31 mouse cellular contexts compared by ENCODE assay signal in genomic region chr19:37715980-37716379, GRCm38 (mm10). TPM values are rescaled to one million over a fixed set of nuclear protein-coding genes. Genes with fewer than 3 reads are reported as not detected.
DNase-seq lines count a peak whose midpoint lies in the region; ATAC-seq and TF ChIP-seq lines count a peak whose summit lies in the region.
"Had no signal": no experiment of that assay in that cellular context is flagged by ENCODE, and none has a peak within 500 bp of the region (broad histone marks: within the 10 kb centered on the region; RNA-seq: fewer than 3 reads in every experiment).

No protein-coding gene starts in this region.

- peak; percentile 40 for ATAC-seq in G1E (ENCODE audit: extremely low read depth, insufficient number of reproducible peaks, low FRiP score, poor library complexity, severe bottlenecking)
- ATAC-seq: CD4-positive, CD25-positive, alpha-beta regulatory T cell, adult 4 months; forebrain, embryonic 14.5 days; forebrain, embryonic 16.5 days; Patski had no signal

- DNase-seq in 416B (ENCODE audit: low read depth) (peak; percentile 54), G1E (ENCODE audit: low spot score) (no peak), MEL-GATA-1-ER (ENCODE audit: extremely low read depth, low read depth) (peak; percentile 73), MN1 (ENCODE audit: low spot score) (no peak)
- no peak for DNase-seq in thymus, postnatal 4 days
- DNase-seq in layer of hippocampus, postnatal 25 days (ENCODE audit: extremely low spot score in 1 of 2, low spot score in 1 of 2) = no peak
- DNase-seq: adrenal gland, adult 2 months; adrenal gland, postnatal 10 days; adrenal gland, postnatal 25 days; B cell, adult 2 months; cerebellum, adult 11 months; cerebellum, adult 18-20 months; cerebellum, adult 8-10 months; cerebellum, adult 9-11 months; cerebellum, postnatal 14 days; cerebellum, postnatal 36 days; embryo, embryonic 11 days had no signal

- H3K9me3 ChIP-seq in G1E (replicated peaks) = no peaks in the 10 kb centered on the region
- H3K9me3 ChIP-seq: embryonic facial prominence, embryonic 13.5 days; embryonic facial prominence, embryonic 15.5 days; forebrain, embryonic 10.5 days; forebrain, embryonic 12.5 days had no signal

- H3K27me3 ChIP-seq in G1E (ENCODE audit: insufficient read depth, low read length) = peaks cover 22% of the 10 kb centered on the region; the same call in 1 of the 2 replicates
- H3K27me3 ChIP-seq: CH12.LX; embryonic facial prominence, embryonic 13.5 days; forebrain, embryonic 12.5 days; Patski had no signal

- no peaks in the 10 kb centered on the region for H3K4me1 ChIP-seq in G1E (ENCODE audit: insufficient read depth, low read depth, low read length)
- H3K4me1 ChIP-seq: embryonic facial prominence, embryonic 15.5 days; forebrain, embryonic 10.5 days; forebrain, embryonic 12.5 days had no signal

- H3K4me3 ChIP-seq in G1E (ENCODE audit: low read depth, low read length) = no peak overlapping the region
- H3K4me3 ChIP-seq: embryonic facial prominence, embryonic 13.5 days; embryonic facial prominence, embryonic 15.5 days; erythroblast, embryonic 14.5 days; forebrain, embryonic 10.5 days; forebrain, embryonic 12.5 days had no signal

- H3K36me3 ChIP-seq in G1E (replicated peaks) = no peaks in the 10 kb centered on the region
- H3K36me3 ChIP-seq: embryonic facial prominence, embryonic 13.5 days; embryonic facial prominence, embryonic 15.5 days; forebrain, embryonic 10.5 days; forebrain, embryonic 12.5 days had no signal

- TF ChIP-seq CTCF in G1E (IDR thresholded peaks at IDR 0.05; ENCODE audit: low read depth, low read length) = no peak

RNA-seq across cellular contexts. Expression of gene Cyp26a1, which starts 18.4 kb away (rescaled TPM):
- 0.53 and 0.60 TPM in 2 replicates for total RNA-seq in G1E (2014; fragmentation: Nextera tagmentation)
- total RNA-seq in G1E (2017) = 0.55 and 0.64 TPM in 2 replicates
- 0.42 and 0.50 TPM in 2 replicates for polyA plus RNA-seq in G1E (2012)
- under 1 TPM; 0.26 to 0.86 TPM for total RNA-seq in layer of hippocampus, postnatal 25 days (2021)
- total RNA-seq: adrenal gland, postnatal 25 days; common myeloid progenitor, adult 5-6 weeks had no signal
- polyA plus RNA-seq: adrenal gland, adult 2 months; CD4-positive, CD25-positive, alpha-beta regulatory T cell, adult 4 months; erythroblast, embryonic 14.5 days; forebrain, embryonic 14.5 days; forebrain, embryonic 16.5 days had no signal

RNA-seq across cellular contexts. Expression of gene Cyp26c1, which starts 30.6 kb away (rescaled TPM):
- total RNA-seq in G1E (2014; fragmentation: Nextera tagmentation) (0.75 and 1.4 TPM in 2 replicates), G1E (2017) (0.17 and 0.33 TPM in 2 replicates)
- 0.07 and 0.10 TPM in 2 replicates for polyA plus RNA-seq in G1E (2012)
- under 1 TPM; 0.15 to 0.28 TPM for total RNA-seq in layer of hippocampus, postnatal 25 days (2021)
- total RNA-seq: adrenal gland, adult 2 months; adrenal gland, postnatal 25 days; adrenal gland, postnatal 4 days; CH12.LX; common myeloid progenitor, adult 5-6 weeks had no signal
- polyA plus RNA-seq: adrenal gland, adult 2 months; brain, embryonic 14.5 days; CD4-positive, CD25-positive, alpha-beta regulatory T cell, adult 4 months; erythroblast, embryonic 14.5 days; forebrain, embryonic 12.5 days; forebrain, embryonic 14.5 days; forebrain, embryonic 16.5 days; frontal cortex, adult 2 months had no signal

Comparison
In these comparisons a context has a peak if more than half of its experiments do, and no peak if none do; other contexts are left out.
1. DNase-seq: peak in 416B (single experiment) and MEL-GATA-1-ER (single experiment); none in G1E (single experiment), thymus, postnatal 4 days (single experiment), layer of hippocampus, postnatal 25 days (0 of 2) and MN1 (single experiment).